Mouse (Mus musculus) central nervous system, embryonic 11.5 days (tissue): ENCODE data around the gene Rictor. TPM values are rescaled to one million over a fixed set of nuclear protein-coding genes. Genes with fewer than 3 reads are reported as not detected.

Experiments
- polyA plus RNA-seq: library from polyadenylated mRNA; depleted of rRNA; stranded (reverse); fragments of >200 nt; gene quantifications from 2 replicates; pipeline ENCODE4 v1.2.3, GENCODE M21; 2012; rRNA removed

Rictor gene
- 11.1 and 18.6 TPM in 2 replicates for polyA plus RNA-seq

DNA sequence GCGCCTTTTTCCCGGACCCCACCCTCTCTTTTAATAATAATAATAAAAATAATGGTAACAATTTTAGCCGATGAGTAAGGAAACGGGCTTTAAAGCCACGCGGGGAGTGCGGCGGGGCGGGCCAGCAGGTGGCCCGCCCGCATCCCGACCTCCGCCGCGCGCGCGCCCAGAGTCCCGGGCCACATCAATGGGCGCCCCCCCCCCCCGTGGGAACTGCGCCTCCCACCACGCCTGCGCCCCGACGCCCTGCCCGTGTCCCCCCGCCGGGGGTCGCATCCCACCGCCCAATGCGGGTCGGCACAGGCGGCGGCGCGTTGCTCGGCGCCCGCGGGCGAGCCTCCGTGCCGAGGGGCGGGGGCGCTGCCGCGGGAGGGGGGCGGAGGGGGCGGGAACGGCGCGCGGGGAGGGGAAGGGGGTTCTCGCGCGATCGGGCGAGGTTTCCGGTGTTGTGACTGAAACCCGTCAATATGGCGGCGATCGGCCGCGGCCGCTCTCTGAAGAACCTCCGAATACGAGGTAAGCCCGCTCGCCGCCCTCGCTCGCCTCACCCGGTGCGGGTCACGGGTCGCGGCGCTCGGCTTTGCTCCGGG, at the start of gene Rictor:
Rictor (plus strand) TSS at position 444 of the 590 bp plus-strand sequence.

Other genes with a start within 250 kb of the Rictor start
- gene Fyb, start 185.5 kb upstream of the Rictor start, polyA plus RNA-seq: 3.1 and 6.7 TPM in 2 replicates
- 0.32 and 0.55 TPM in 2 replicates for gene Osmr, start 166.6 kb downstream of the Rictor start, polyA plus RNA-seq